Mouse (Mus musculus): ENCODE results near the gene Serhl. TPM values are rescaled to one million over a fixed set of nuclear protein-coding genes. Genes with fewer than 3 reads are reported as not detected.

Gene Serhl
- polyA plus RNA-seq, 1 experiment from 2014 or later: 45.4 TPM

DNA sequence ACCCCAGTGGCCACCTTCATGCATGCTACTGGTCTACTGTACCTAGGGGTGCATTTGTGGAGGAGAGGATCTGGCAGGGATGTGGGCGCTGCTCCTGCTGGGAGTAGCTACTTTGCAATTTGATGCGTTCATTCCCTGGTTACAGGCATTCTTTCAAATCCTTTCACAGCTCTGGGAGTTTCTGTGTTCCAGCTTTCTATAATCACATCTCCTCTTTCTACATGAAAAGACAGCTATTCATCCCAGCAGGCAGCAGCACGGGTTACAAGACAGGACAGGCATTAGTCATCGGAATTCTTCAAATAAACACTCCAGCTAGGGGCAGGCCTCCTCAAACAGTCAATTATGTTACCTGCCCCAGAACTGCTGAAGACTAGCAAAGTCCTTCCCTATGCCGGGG is 53.6 kb downstream of the Serhl start:
- Histone ChIP-seq H3K9me3 (no peaks in the 10 kb centered on the region), H3K4me1 (peaks cover 25% of the 10 kb centered on the region), H3K36me3 (replicated peaks) (peaks cover 39% of the 10 kb centered on the region), H3K27me3 (no peaks in the 10 kb centered on the region), H3K4me3 (replicated peaks) (no peak overlapping the region), H3K9ac (no peak overlapping the region), H3K27ac (peak overlapping the region; percentile 42; the same call in 1 of the 2 replicates), H3K4me2 (no peak overlapping the region)
- WGBS: 29% methylated on average over 5 of the region's 5 CpGs
- no peak for ATAC-seq (ENCODE audit: low FRiP score)

DNA sequence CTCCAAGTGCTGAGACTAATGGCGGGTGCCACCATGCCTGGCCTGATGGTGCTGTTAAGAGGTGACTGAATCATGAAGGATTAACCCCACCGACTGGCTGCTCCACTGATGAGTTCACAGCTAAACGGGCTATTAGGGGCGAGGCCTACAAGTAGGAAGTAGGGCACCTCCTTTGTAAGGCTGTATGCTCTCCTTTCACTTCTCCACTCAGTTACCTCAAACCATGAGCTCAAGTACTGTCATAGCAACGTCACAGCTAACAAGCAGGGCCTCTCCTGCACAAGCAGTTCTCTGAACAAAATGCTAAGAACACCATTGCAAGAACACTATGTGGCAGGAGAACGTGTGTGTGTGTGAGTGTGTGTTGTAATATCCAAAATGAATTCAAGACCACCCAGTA is 56.2 kb downstream of the Serhl start:
- H3K9me3 ChIP-seq: no peaks in the 10 kb centered on the region
- H3K27me3 ChIP-seq: no peaks in the 10 kb centered on the region
- no peak overlapping the region for H3K4me2 ChIP-seq
- peaks cover 32% of the 10 kb centered on the region for H3K4me1 ChIP-seq
- H3K27ac ChIP-seq: no peak overlapping the region
- WGBS: 89% methylated on average over 6 of the region's 6 CpGs
- ATAC-seq (ENCODE audit: low FRiP score): no peak
- peaks cover 27% of the 10 kb centered on the region for H3K36me3 ChIP-seq (replicated peaks)
- H3K9ac ChIP-seq: no peak overlapping the region
- no peak overlapping the region for H3K4me3 ChIP-seq (replicated peaks)

DNA sequence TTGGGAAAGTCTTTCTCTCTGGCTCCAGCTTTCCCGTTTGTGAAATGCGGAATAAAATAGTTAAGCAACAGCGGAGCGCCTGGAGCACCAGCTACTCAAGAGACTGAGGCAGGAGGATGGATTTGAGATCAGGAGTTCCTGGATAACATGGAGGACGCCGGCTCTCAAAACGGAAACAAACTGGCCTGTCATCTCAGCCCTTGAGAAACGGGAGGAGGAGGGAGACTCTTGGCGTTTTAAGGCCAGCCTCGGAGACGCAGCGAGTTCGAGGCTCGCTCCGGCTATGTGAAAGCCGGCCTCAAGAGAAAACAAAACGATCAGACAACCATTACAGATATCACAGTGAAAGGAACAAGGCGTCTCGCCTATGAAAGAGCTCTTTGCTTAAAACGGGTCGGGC is 59.1 kb downstream of the Serhl start:
- peaks cover 22% of the 10 kb centered on the region for H3K4me1 ChIP-seq
- H3K9me3 ChIP-seq: no peaks in the 10 kb centered on the region
- H3K4me3 ChIP-seq (replicated peaks): peak overlapping the region; percentile 96
- peak overlapping the region; percentile 79 for H3K4me2 ChIP-seq
- WGBS: 5% methylated on average over 21 of the region's 21 CpGs
- peaks cover 27% of the 10 kb centered on the region for H3K36me3 ChIP-seq (replicated peaks)
- no peak for ATAC-seq (ENCODE audit: low FRiP score)
- peak overlapping the region; percentile 98 for H3K27ac ChIP-seq
- no peaks in the 10 kb centered on the region for H3K27me3 ChIP-seq
- H3K9ac ChIP-seq: peak overlapping the region; percentile 97

DNA sequence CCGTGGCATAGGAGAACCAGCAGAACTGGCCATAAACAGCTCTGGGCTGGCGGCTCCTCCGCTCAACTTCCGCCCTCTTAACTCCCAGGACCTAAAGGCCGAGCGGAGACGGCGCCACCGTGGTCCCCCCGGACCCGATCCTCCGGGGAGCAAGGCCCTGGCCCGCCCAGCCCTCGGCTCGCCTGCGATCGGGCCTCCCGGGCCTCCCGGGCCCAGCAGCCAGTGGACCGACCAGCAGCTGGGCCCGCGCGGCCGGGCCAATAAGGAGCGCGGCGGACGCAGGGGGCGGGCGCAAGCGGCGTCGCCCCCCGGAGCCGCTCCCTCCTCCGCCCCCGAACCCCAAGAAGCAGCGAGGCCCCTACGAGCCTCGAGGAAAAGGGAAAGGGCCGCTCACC is 59.5 kb downstream of the Serhl start:
- no peaks in the 10 kb centered on the region for H3K9me3 ChIP-seq
- ATAC-seq (ENCODE audit: low FRiP score): peak; percentile 82
- H3K27me3 ChIP-seq: no peaks in the 10 kb centered on the region
- peaks cover 19% of the 10 kb centered on the region for H3K4me1 ChIP-seq
- H3K27ac ChIP-seq: peak overlapping the region; percentile 98
- peak overlapping the region; percentile 97 for H3K9ac ChIP-seq
- peak overlapping the region; percentile 96 for H3K4me3 ChIP-seq (replicated peaks)
- peaks cover 31% of the 10 kb centered on the region for H3K36me3 ChIP-seq (replicated peaks)
- WGBS: 0% methylated on average over 35 of the region's 41 CpGs
- H3K4me2 ChIP-seq: peak overlapping the region; percentile 79

DNA sequence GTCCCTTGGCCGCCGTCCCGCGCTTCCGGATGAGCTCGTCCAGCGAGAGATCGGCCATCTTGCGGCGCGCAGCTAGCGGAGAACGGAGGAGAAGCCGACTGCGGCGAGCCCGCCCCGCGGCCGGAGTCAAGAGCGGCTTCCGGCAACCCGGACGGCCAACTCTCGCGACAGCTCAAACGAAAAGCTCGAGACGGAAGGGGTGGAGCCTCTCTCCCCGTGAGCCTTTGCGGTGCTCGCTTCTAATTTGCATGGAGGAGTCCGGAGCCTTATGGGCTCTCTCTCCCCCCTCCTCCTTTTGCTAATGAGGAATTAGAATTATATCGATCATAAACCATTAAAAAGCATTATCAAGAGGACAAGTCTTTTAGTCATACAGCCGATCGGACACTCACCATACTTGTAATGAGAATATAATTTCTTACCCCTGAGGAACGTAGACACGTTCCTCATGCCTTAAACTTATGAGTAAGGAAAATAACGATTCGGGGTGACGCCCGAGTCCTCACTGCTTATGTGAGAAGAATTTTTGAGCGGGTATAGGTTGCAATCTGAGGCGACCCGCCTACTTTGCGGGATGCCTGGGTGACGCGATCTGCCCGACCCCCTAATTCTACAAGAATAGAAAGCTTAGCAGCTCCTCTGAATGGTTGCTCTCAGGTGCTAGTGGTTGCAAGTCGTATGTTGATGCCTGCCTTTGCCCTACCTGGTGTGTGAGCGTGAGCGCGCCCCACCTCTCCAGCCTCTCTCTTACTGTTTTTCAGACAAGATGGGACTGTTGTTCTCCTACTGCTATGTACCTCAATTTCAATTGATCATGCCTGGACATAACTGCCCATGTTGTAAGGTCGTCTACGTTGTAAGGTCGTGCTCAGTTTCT is 60.1 kb downstream of the Serhl start, which contains the start of gene Poldip3:
TSS of gene Poldip3 (minus strand) at position 189 of the 877 bp plus-strand sequence.
- Histone ChIP-seq H3K9me3 (no peaks in the 10 kb centered on the region), H3K36me3 (replicated peaks) (peaks cover 32% of the 10 kb centered on the region), H3K9ac (peak within 1 kb of the TSS; percentile 97), H3K4me2 (peak within 1 kb of the TSS; percentile 79), H3K27ac (peak within 1 kb of the TSS; percentile 98), H3K4me3 (replicated peaks) (peak within 1 kb of the TSS; percentile 96), H3K4me1 (peaks cover 15% of the 10 kb centered on the region), H3K27me3 (no peaks in the 10 kb centered on the region)
- under 1% methylated on average over 56 of the region's 56 CpGs for WGBS
- ATAC-seq (ENCODE audit: low FRiP score): peak; percentile 94

DNA sequence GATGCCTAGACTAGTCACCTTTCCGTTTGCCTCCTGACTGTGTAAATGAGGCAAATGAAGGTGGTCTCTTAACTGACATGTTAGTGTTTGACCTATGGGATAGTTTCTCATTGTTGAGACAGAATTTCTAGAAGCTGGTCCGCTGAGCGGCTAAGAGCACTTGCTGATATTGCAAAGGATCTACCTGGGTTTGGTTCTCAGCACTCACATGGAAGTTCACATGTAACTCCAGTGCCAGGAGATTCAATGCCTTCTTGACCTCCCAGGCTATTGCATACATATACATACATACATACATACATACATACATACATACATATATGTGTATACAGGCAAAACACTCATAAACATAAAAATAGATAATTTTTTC is 60.8 kb downstream of the Serhl start:
- H3K4me1 ChIP-seq: peaks cover 15% of the 10 kb centered on the region
- H3K36me3 ChIP-seq (replicated peaks): peaks cover 32% of the 10 kb centered on the region
- WGBS: 21% methylated on average over 3 of the region's 3 CpGs
- no peaks in the 10 kb centered on the region for H3K9me3 ChIP-seq
- peak overlapping the region; percentile 79 for H3K4me2 ChIP-seq
- ATAC-seq (ENCODE audit: low FRiP score): no peak
- H3K27ac ChIP-seq: peak overlapping the region; percentile 98
- peak overlapping the region; percentile 96 for H3K4me3 ChIP-seq (replicated peaks)
- H3K27me3 ChIP-seq: no peaks in the 10 kb centered on the region
- H3K9ac ChIP-seq: no peak overlapping the region; the same call in 1 of the 2 replicates

DNA sequence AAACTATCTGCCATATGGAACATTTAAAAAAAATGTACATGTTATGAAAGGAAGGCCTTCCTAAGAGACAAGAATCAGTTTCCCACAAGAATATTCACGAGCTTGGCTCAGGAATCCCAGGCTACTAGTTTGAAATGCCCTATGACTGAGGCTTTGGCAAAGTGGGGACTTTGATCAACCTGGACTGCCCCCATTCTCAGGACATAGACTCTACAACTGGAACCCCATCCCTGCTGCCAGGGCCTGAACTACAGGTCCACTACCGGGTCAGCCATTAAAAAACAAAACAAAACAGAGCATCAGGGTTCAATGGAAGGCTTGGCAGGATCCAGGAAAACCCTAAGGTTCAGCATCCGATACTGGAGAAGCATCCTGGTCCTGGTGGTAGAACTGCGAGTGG is 61.4 kb downstream of the Serhl start:
- peak overlapping the region; percentile 53 for H3K27ac ChIP-seq
- no peak overlapping the region for H3K9ac ChIP-seq
- no peaks in the 10 kb centered on the region for H3K9me3 ChIP-seq
- H3K4me2 ChIP-seq: no peak overlapping the region
- no peaks in the 10 kb centered on the region for H3K27me3 ChIP-seq
- peaks cover 15% of the 10 kb centered on the region for H3K4me1 ChIP-seq
- peaks cover 28% of the 10 kb centered on the region for H3K36me3 ChIP-seq (replicated peaks)
- WGBS: 93% methylated on average over 4 of the region's 4 CpGs
- no peak overlapping the region for H3K4me3 ChIP-seq (replicated peaks)
- ATAC-seq (ENCODE audit: low FRiP score): no peak

DNA sequence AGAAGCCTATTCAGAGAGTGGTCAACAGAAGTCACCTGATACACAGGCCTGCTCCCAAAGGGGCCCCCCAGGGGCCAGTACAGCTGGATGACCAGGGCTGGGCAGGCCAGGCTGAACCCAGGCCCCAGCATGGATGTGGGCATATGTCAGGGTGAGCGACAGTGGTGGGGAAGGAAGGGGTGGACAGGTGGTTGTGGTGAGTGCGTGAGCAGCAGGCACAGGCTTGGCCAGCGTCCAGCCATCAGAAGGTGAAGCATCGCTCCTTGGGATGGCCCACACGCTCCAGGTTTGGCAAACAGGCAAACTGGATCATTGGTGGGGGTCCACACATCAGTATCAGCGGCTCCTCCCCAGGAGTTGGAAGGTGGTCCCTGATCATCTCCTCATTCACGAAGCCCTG is 65.0 kb downstream of the Serhl start:
- H3K4me3 ChIP-seq (replicated peaks): no peak overlapping the region
- H3K27me3 ChIP-seq: no peaks in the 10 kb centered on the region
- H3K9ac ChIP-seq: no peak overlapping the region
- H3K4me1 ChIP-seq: peaks cover 7% of the 10 kb centered on the region; the same call in 1 of the 2 replicates
- H3K36me3 ChIP-seq (replicated peaks): peaks cover 37% of the 10 kb centered on the region
- no peak overlapping the region for H3K4me2 ChIP-seq
- H3K9me3 ChIP-seq: no peaks in the 10 kb centered on the region
- 94% methylated on average over 7 of the region's 7 CpGs for WGBS
- no peak overlapping the region for H3K27ac ChIP-seq
- no peak for ATAC-seq (ENCODE audit: low FRiP score)

DNA sequence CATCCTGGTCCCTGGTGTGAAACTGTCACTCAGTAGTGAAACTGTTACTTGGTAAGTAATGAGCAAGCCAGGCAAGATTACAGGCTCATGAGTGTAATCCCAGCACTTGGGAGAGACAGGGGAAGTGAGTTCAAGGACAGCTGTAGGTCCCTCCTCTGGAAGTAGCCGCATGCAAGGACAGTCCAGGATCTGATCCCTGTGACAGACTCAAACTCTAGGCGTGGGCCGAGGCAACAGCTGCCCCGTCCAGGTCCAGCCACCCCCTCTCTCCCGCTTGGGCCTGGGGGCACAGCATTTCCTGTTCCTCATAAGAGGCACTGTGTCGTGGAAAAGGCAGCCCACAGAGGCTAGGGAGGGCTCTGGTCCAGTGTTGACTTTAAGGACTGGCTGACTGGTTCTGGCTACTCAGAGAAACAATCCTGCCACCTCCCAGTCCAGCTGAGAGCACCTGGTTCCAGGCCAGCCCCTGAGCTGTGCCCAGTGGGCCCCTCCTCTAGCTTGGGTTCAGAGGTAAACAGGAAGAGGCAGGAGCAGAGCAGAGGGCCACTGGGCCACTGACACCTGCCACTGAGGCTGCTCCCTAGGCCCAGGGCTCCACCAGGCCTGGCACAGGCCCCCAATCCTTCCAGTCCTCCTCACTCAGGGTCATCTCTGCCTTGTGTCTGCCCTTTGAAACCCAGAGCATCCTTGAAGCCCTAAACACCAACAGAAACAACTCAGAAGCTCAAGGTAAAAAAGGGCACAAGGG is 66.5 kb downstream of the Serhl start:
- ATAC-seq (ENCODE audit: low FRiP score): no peak
- peaks cover 1% of the 10 kb centered on the region; the same call in 1 of the 2 replicates for H3K4me1 ChIP-seq
- H3K27ac ChIP-seq: no peak overlapping the region
- peak overlapping the region; percentile 9; the same call in 1 of the 2 replicates for H3K9ac ChIP-seq
- WGBS: 87% methylated on average over 6 of the region's 6 CpGs
- H3K4me2 ChIP-seq: no peak overlapping the region
- H3K36me3 ChIP-seq (replicated peaks): peaks cover 52% of the 10 kb centered on the region
- H3K4me3 ChIP-seq (replicated peaks): no peak overlapping the region
- H3K9me3 ChIP-seq: no peaks in the 10 kb centered on the region
- H3K27me3 ChIP-seq: no peaks in the 10 kb centered on the region

DNA sequence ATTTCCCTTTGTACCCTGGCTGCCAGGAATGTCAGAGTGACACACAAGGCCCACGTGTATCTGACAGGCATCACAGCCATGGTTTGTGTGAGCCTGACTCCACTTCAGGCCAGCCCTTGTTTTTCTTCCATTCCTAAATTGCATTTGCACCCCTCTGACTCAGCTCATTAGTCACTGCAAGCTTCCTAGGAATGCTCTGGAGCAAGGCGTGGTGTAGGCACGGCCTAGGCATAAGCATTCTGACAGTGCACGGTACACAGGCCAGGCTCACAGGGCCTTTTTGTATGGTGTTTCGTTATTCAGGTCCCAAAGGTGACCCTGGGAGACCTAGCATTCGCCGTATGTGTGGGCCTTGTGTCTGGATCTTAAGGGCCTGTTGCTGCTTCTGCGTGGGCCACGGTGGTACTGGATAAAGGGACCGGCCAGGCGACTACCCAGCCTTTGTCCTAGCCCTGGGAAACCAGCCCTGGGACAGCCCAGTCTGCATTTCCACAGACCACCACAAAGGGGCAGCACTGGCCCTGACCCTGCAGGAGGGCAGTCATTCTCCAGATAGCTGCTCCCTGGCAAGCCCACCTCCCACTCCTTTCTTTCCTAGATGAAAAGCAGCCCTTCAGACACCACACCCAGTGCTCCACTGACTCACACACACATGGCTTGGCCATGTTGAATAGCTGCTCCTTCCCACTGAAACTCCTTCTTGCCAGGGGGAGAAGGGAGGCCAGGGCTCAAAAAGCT is 67.8 kb downstream of the Serhl start:
- Histone ChIP-seq H3K9me3 (no peaks in the 10 kb centered on the region), H3K4me3 (replicated peaks) (no peak overlapping the region), H3K9ac (no peak overlapping the region), H3K36me3 (replicated peaks) (peaks cover 57% of the 10 kb centered on the region), H3K27me3 (no peaks in the 10 kb centered on the region), H3K4me2 (no peak overlapping the region), H3K4me1 (peaks cover 9% of the 10 kb centered on the region), H3K27ac (no peak overlapping the region)
- 70% methylated on average over 11 of the region's 11 CpGs for WGBS
- no peak for ATAC-seq (ENCODE audit: low FRiP score)

DNA sequence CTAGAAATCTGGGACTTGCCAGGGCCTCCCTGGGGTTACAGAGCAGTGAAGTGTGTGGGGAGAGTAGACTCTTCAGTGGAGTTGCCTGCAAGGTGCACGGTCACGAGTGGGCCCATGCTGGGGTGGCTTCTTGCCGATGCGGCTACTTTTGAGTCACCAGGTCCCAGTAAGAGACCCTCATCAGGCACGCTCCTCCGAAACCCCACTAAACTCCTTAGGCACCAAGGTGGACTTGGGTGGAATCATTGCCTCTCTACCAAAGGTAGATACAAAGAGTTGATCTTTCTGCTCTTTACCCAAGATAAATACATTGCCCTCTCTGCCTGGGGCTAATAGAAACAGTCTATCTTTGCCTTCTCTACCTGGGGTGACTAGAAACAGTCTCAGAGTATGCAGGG is 68.4 kb downstream of the Serhl start:
- Histone ChIP-seq H3K27me3 (no peaks in the 10 kb centered on the region), H3K4me2 (no peak overlapping the region), H3K9me3 (no peaks in the 10 kb centered on the region), H3K4me3 (replicated peaks) (no peak overlapping the region), H3K36me3 (replicated peaks) (peaks cover 59% of the 10 kb centered on the region), H3K9ac (no peak overlapping the region), H3K27ac (no peak overlapping the region), H3K4me1 (peaks cover 9% of the 10 kb centered on the region)
- WGBS: 95% methylated on average over 6 of the region's 6 CpGs
- no peak for ATAC-seq (ENCODE audit: low FRiP score)

DNA sequence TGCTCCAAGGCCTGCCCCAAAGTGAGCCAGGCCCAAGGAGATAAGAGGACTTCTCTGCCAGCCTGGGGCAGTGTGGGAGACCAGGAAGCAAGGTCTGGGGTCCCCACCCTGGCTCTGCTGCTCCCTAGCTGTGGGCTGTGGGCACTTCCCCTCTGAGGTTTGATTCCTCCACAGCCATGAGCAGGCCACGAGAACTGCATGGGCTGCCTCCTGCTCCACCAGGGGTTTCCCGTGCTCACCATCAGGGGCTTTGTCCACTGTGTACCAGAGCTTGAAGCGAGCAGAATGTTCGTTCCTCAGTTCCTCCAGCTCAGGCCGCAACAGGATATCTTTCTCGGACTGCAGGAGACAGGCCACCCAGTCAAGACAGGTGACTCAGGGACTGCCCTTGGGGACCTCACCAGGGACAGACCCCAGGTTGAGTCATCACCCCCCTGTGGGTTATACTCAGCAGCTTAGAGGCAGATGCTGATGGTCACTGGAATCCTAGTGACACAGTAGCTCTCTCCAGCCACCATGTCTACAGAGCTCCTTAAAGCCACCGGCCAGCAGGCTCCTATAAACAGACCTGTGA is 69.4 kb downstream of the Serhl start:
- no peak overlapping the region for H3K4me3 ChIP-seq (replicated peaks)
- no peak overlapping the region for H3K9ac ChIP-seq
- H3K4me1 ChIP-seq: peaks cover 9% of the 10 kb centered on the region
- no peak overlapping the region for H3K4me2 ChIP-seq
- H3K9me3 ChIP-seq: no peaks in the 10 kb centered on the region
- no peaks in the 10 kb centered on the region for H3K27me3 ChIP-seq
- H3K27ac ChIP-seq: no peak overlapping the region
- H3K36me3 ChIP-seq (replicated peaks): peaks cover 57% of the 10 kb centered on the region
- 90% methylated on average over 7 of the region's 7 CpGs for WGBS
- ATAC-seq (ENCODE audit: low FRiP score): no peak

Data from forebrain, embryonic 12.5 days (tissue).